Mouse (Mus musculus) brain, adult 2 months (tissue): ENCODE measurements around the gene Bub1.
A peak's percentile ranks its signal among the peaks of the same experiment; 100 is the strongest.

Experiments used
- DNase-seq: peaks from one replicate; pipeline ENCODE4 v3.0.0; 2011; ENCODE audit warnings: low read depth, low spot score

The Bub1 gene

DNA sequence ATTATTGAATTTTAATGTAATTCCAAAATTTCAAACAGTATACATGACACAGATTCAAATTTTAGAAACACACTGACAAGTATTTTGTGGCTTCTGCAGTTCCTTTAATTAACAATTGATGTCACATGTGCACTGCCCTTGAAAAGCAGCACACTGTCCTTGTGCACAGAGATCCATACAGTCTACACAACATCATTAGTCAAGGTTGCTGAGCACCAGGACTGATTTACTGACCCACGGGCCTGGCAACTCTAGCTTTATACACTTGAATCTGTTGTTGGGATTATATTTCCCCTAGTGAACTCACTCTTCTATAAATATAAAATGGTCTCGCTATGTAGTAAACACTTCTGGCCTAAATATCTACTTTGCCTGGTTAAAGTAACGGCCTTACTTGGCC is 56.7 kb downstream of the Bub1 start:
- DNase-seq, result no peak

DNA sequence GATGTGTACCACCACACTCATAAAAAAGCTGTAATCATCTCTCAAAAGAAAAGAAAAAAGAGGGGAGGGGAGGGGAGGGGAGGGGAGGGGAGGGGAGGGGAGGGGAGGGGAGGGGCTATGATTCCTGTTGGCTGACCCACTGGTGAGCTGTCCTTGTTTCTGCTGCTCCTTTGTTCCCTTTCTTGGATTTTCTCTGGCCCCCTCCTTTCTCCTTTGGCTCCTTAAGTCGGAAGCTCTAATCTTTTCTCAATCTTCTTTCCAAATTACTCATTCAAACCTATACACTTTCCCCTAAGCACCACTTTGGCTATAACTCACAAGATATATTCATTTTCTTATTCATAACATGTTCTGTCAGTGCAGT is 57.1 kb downstream of the Bub1 start:
- no peak for DNase-seq

DNA sequence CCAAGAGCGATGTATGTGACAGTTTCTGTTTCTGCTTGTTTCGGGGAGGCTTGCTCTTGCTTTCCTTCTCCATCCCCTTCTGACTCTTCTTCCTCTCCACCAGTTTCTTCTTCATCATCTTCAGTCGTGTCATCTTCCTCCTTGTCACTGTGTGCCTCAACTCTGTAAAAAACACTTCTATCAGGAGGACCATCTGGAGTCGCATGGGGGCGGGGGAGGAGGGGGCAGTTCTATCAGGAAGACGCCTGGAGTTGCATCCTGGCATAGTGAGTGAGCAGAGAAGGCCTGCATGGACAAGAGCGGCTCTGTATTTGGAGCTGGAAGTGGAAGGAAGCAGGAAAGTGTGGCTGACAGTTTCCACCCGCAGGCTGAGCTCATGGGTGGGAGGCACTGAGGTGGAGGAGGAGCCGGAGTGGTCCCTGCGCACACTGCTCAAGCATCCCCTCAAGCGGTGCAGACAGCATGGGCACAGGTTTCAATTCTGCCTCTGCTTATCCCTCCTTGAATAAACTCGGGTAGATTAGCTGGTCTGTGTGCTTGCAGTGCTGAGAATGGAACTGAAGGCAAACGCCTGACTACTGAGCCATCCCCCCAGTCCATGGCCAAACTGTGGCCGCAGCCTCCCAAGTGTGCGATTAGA is 57.6 kb downstream of the Bub1 start:
- DNase-seq, result peak; percentile 46

DNA sequence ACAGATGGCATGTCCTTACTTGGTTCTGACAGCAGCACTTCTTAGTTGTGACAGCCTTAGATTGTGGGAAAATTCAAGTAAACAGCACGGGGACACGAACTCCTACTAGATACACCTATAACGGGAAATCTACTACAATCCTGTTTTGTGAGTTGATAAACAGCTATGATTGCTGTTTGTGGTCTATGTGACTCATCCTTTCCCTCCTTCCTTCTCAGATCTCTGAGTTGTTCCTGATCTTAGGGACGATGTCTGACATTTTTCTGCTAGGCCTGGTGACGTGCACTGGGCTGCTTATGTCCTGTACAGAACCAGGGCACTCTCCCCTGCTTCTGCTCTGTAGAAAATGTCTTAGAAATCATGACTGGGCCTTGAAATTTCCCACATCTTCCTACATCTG is 70.1 kb downstream of the Bub1 start:
- no peak for DNase-seq

DNA sequence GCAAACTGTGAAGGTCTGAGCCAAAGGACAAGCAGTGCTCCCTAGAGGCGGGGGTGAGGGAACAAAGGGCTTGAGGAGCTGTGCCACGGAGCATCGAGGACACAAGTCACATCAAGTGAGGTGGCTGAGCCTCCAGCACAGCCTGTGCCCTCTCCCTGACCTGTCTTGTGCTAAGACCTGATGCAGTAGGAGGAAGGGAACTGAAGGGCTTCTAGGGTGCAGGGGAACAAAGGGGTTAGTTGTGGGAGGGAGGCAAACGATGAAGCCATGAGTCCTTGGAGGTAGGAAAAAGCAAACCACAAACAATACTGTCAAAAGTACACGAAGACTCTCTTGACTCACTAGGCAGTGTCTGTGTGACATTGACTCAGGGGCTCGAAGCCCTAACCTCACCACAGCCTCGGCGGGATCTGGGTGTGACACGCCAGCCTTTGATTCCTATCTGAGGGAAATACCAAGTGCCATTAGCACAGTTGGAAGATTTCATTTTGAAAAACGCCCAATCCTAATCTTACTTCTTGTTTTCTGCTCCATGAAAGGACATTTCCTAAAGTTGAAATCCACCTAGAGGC is 71.2 kb downstream of the Bub1 start:
- DNase-seq, result no peak

DNA sequence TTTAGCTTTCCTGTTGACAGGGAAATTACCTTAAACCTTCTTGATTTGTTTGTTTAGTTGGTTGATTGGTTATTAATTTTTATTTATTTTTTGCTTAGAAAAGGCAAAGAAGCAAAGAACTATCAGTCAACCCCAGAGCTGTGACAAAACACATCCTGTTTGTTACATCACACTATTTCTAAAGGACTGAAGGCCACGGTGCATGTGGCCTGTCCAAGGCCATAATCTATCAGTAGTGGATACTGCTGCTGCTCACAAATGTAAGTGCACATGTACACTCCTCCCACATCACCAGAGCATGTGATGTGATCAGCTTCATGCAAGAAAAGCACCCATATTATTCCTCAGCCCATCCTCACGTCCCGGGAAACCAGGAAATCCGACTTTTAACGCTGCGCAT is 71.7 kb downstream of the Bub1 start:
- no peak for DNase-seq

DNA sequence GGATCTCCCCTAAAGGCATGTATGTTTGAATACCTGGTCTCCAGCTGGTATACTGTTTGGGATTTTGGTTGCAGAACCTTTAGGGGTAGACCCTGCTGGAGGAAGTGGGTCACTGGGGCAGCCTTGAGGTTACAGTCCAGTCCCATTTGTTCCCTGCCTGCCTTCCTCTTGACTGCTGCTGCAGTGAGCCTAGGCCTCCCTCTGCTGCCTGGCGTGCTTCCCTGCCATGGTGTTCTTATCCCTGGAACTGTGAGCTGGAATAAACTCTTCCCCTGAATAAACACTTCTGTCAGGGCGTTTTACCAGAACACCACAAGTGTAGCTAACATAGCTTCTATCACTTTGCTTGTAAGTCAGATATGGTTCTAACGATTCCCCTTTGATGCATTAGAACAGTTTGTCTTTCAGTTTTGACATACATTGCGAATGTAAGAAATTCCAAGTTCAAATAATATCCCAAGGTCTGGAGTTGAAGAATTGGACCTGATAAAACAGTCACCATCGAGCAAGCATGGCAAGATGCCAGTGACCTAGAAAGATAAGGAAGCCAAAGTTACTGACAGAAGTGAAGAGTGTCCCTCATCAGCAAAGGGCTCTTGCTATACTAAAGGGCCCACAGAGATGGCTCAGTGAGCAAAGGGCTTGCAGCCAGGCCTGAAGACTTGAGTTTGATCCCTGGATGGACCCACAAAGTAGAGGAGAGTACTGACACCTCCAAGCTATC is 72.3 kb downstream of the Bub1 start:
- DNase-seq, result peak; percentile 20

DNA sequence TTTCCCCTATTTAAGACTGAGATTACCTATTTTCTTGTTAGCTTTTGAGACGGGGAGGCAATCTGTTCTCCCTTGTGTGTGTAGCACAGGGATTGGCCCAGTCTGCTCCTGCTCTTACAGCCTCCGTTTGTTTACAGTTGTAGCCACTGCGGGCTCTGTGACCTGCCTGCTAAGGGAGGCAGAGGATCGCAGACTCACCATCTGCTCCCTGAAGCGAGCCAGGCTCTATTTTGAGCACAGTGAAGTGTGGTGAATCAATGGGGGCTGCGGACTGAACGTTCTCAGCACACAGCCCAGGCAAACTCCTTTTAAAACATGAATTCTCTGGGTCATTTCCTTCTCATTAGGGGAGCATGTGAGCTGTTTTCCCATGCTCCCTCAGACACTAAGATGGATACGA is 74.5 kb downstream of the Bub1 start:
- peak; percentile 97 for DNase-seq

DNA sequence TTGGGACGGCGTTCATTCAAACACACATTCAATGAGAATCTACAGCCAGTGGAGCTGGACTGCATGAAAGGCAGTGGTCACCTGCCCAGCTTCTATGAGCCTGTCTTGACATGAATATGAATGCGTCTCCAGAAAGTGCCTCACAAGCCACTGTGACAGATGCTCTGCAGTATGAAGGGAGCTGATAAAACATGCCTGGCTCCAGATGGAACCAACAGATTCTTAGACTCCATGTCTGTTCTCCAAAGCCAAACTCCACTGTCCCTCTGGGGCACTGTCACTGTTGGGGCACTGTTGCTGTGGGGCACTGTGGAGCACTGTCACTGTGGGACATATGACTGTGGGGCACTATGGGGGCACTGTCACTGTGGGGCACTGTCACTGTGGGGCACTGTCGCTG is 77.6 kb downstream of the Bub1 start:
- DNase-seq, result no peak

DNA sequence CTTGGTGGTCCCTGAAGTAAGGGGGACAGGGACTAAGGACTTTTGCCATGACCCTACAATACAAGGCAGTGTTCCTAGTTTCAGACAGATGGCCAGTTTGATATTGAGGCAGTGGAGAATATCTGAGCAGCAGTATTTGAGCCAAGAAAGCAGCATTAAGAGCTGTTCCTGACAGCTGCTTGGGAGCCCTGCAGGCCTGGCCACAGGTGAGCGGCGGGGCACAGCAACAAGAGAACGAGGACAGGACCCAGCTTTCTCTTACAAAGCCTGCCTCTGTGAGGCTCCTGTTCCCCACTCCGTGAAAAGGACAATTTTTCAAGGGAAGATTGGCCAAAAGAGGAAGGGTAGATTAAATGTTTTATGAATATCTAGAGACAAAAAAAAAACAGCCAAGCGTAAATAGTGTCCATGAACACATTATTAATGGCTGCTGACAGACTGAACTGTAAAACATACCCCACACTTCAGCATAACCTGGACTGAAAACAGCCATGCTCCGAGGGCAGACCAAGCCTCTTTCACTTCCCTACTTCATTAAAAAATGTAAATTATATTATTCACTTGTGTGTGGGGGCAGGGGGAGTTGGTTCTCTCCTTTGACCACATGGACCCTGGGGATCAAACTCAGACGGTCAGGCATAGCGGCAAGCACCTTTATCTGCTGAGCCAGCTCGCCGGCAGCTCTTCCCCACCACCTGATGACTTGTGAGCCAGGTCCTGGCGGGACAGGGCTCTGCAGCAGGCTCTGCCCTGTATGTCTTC is 79.6 kb downstream of the Bub1 start:
- peak; percentile 11 for DNase-seq
